Mouse (Mus musculus): Measurements from ENCODE around the gene Cmbl.

Cmbl gene

GRCm38 (mm10) chr15:31583304-31584085, 18.3 kb downstream of the Cmbl start:
- no peak for DNase-seq (ENCODE audit: low spot score)

- peak; percentile 29 for DNase-seq (ENCODE audit: low spot score)
Measured at GRCm38 (mm10) chr15:31585238-31585637, 20.0 kb downstream of the Cmbl start.

GRCm38 (mm10) chr15:31586088-31586487, 20.9 kb downstream of the Cmbl start:
- DNase-seq (ENCODE audit: low spot score) = no peak

- peak; percentile 75 for DNase-seq (ENCODE audit: low spot score)
Measured at GRCm38 (mm10) chr15:31586519-31586918, 21.3 kb downstream of the Cmbl start.

GRCm38 (mm10) chr15:31587789-31588188, 22.6 kb downstream of the Cmbl start:
- DNase-seq (ENCODE audit: low spot score) = no peak

GRCm38 (mm10) chr15:31588989-31589640, 23.9 kb downstream of the Cmbl start:
- no peak for DNase-seq (ENCODE audit: low spot score)

- no peak for DNase-seq (ENCODE audit: low spot score)
Measured at GRCm38 (mm10) chr15:31590176-31590575, 25.0 kb downstream of the Cmbl start.

GRCm38 (mm10) chr15:31592531-31592930, 27.3 kb downstream of the Cmbl start:
- DNase-seq (ENCODE audit: low spot score) = no peak

GRCm38 (mm10) chr15:31594260-31594659, 29.1 kb downstream of the Cmbl start:
- DNase-seq (ENCODE audit: low spot score) = no peak

GRCm38 (mm10) chr15:31595651-31596050, 30.5 kb downstream of the Cmbl start:
- no peak for DNase-seq (ENCODE audit: low spot score)

- DNase-seq (ENCODE audit: low spot score) = no peak
Measured at GRCm38 (mm10) chr15:31599834-31600233, 34.6 kb downstream of the Cmbl start.

GRCm38 (mm10) chr15:31601279-31601645, 36.1 kb downstream of the Cmbl start:
- DNase-seq (ENCODE audit: low spot score) = no peak

- peak; percentile 97 for DNase-seq (ENCODE audit: low spot score)
Measured at GRCm38 (mm10) chr15:31601646-31602374, 36.6 kb downstream of the Cmbl start, which contains the start of the genes Cct5 and Fam173b. Cct5 (minus strand) TSS chr15:31601804. Fam173b (plus strand) TSS chr15:31601852.

- DNase-seq (ENCODE audit: low spot score) = peak; percentile 68
Measured at GRCm38 (mm10) chr15:31602426-31602825, 37.2 kb downstream of the Cmbl start.

GRCm38 (mm10) chr15:31603113-31603512, 37.9 kb downstream of the Cmbl start:
- DNase-seq (ENCODE audit: low spot score) = no peak

GRCm38 (mm10) chr15:31606821-31607220, 41.6 kb downstream of the Cmbl start:
- no peak for DNase-seq (ENCODE audit: low spot score)

GRCm38 (mm10) chr15:31611027-31611426, 45.8 kb downstream of the Cmbl start:
- no peak for DNase-seq (ENCODE audit: low spot score)

- DNase-seq (ENCODE audit: low spot score) = no peak
Measured at GRCm38 (mm10) chr15:31611976-31612375, 46.8 kb downstream of the Cmbl start.

- no peak for DNase-seq (ENCODE audit: low spot score)
Measured at GRCm38 (mm10) chr15:31613826-31614453, 48.8 kb downstream of the Cmbl start.

- DNase-seq (ENCODE audit: low spot score) = no peak
Measured at GRCm38 (mm10) chr15:31614666-31615065, 49.5 kb downstream of the Cmbl start.

- no peak for DNase-seq (ENCODE audit: low spot score)
Measured at GRCm38 (mm10) chr15:31617261-31617660, 52.1 kb downstream of the Cmbl start.

- no peak for DNase-seq (ENCODE audit: low spot score)
Measured at GRCm38 (mm10) chr15:31619521-31619920, 54.3 kb downstream of the Cmbl start.

Measured in T-cell, adult 2 months (primary cell).